Mouse (Mus musculus) R1 (cell line): ENCODE results near the gene Ttll9.

Experiments
- DNase-seq: peaks from one replicate; pipeline ENCODE4 v3.0.0-alpha.2; 2018; ENCODE audit warnings: low read depth, low spot score

Ttll9 gene

GRCm38 (mm10) chr2:152962091-152962793 lies at the start of gene Ttll9:
Ttll9 (plus strand) TSS chr2:152962485.
- DNase-seq, result peak; percentile 97

DNA sequence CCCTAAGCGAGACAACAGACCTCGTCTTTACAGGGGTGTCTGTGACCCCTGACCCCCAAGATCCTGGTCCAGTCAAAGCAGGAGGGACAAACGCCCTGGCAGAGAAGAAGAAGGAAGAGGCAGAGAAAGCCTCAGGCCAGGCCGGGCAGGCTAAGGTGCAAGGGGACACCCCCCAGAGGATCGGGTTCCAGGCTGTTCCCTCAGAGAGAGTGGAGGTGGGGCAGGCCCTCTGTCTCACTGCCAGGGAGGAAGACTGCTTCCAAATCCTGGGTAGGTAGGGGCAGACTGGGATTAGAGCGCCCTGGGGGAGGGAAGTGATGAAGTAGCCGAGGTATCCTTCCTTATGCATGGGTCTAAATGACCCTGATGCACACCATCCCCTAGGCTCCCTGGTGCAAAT lies 48.8 kb upstream of the Ttll9 start:
- no peak for DNase-seq

GRCm38 (mm10) chr2:152914310-152915120 lies 47.8 kb upstream of the Ttll9 start:
- DNase-seq, result peak; percentile 85

DNA sequence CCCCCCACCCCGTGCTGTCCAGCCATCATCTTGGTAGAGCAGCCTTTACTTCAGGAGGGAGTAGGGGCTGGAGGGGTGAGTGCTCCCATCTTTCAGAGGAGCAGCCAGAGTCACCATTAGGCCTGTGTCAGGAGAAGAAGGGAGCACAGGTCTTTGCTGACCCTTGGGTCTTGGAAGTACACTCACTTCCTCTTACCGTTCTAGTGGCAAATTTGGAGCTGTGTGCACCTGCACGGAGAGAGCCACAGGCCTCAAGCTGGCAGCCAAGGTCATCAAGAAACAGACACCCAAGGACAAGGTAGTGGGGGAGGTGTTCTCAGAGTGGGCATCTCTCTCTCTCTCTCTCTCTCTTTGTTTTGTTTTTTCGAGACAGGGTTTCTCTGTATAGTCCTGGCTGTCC lies 46.8 kb upstream of the Ttll9 start:
- no peak for DNase-seq

GRCm38 (mm10) chr2:152916111-152916510 lies 46.2 kb upstream of the Ttll9 start:
- no peak for DNase-seq

DNA sequence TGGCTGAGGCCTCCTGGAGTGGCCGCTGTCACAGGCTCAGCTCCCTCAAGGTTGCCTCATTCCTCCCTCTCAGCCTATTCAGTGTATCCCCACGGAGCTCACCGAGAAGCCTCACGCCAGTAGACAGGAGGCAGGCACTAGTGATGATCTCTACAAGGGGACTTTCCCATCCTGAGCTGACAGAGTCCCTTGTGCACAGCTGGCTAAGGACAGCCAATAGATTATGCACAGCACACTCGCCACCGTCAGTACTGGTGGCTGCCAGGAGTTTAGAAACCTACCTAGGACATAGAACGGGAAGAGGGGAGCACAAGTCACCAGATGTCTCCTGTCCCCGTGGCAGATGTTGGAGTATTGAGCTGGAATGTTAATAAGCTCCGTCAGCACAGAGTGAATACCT lies 44.6 kb upstream of the Ttll9 start:
- DNase-seq, result no peak

GRCm38 (mm10) chr2:152922376-152922775 lies 39.9 kb upstream of the Ttll9 start:
- no peak for DNase-seq

GRCm38 (mm10) chr2:152923621-152924020 lies 38.7 kb upstream of the Ttll9 start:
- DNase-seq, result no peak

- DNase-seq, result no peak
These were observed 38.2 kb upstream of the Ttll9 start for GRCm38 (mm10) chr2:152924128-152924527.

DNA sequence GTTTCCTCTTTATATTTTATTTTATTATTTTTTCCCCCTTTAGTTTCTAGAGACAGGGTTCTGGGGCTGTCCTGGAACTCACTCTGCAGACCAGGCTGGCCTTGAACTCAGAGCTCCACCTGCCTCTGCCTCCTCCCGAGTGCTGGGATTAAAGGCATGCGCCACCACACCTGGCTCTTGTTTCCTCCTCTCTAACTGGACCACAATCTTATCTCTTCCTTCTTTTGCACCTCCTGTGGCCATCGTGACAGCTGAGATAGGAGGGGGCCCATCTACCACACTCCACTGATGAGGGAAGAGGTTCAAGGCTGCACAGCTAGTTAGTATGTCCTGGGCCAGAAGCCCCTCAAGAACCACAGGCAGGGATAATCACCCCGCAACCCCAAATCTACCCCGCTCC lies 37.7 kb upstream of the Ttll9 start:
- no peak for DNase-seq

- no peak for DNase-seq
These were observed 37.0 kb upstream of the Ttll9 start for GRCm38 (mm10) chr2:152925189-152925872.

- no peak for DNase-seq
These were observed 35.4 kb upstream of the Ttll9 start for GRCm38 (mm10) chr2:152926896-152927295.

- DNase-seq, result no peak
These were observed 34.9 kb upstream of the Ttll9 start for GRCm38 (mm10) chr2:152927371-152927770.

DNA sequence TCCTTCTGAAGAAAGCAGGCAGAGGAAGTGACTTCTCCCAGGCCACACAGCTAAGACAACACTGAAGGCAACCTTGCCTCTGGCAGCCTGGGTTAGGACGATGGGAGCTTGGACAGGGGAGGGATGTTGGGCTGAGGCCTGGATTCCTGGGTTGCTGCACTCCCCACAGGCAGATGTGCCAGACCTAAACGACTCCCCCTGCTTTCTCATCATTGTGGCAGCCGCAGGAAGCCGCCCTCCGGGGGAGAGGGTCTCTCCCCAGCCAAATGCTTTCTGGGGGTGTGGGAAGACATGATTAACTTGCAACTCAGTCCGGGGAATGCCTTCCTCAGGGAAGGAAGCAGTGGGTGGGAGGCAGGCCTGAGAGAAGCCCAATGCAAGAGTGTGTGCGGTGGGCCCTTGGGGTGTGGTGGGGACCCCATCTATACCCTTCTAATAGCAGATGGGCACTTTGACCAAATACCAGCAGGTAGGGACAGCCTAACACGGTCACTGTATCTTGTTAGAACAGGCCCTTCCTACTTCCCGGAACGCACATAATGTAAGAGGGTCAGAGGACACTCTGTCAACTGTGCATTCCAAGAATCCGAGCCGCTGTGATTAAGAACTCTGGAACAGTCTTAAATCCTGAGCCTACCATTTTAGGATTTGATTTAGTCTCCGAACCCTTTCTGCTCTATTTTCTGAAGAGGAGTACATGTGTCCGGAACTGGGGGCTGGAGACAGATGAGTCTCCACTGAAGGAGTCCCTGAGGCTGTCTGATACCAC lies 33.9 kb upstream of the Ttll9 start:
- DNase-seq, result no peak

DNA sequence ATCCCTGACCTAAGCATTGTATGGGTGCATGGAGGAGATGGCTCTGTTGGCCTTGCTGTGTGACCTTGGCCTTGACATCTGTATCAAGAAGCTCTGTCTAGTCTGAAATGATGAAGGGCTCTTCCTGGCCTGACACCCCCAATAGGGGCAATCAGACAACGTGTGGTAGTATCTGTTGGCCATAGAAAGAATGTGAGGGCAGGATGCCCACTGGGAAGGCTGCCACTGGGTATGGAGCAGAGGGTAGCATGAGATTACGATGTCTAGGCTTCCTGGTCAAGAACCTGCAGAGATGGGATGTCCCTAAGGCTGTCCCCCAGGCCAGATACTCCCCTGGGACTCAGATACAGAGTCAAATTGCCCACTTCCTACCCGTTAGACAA lies 33.3 kb upstream of the Ttll9 start:
- no peak for DNase-seq

GRCm38 (mm10) chr2:152930276-152930675 lies 32.0 kb upstream of the Ttll9 start:
- no peak for DNase-seq

GRCm38 (mm10) chr2:152931456-152932160 lies 30.7 kb upstream of the Ttll9 start:
- no peak for DNase-seq

DNA sequence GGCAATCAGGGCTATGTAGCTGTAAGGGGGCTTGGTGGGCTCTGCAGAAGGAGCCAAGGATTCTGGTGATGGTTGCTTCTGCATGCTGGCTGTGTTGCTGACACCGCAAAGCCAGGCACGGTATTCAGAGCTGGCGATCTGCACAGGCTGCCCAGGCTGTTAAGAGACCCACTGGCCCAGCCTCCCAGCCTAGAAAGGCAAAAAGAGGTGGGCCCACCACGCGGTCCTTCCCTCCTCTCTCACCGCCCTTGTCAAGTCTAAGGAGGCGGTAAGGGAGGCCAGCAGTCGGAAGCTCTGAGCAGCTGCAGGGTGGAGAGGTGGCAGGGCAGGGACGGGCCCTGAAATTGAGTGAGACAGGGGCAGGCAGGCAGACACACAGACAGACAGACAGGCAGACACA lies 29.2 kb upstream of the Ttll9 start, which contains the start of gene Foxs1:
Gene Foxs1, minus strand, starts transcription at position 161 of the 400 bp plus-strand sequence.
- no peak for DNase-seq

GRCm38 (mm10) chr2:152933614-152934013 lies 28.7 kb upstream of the Ttll9 start:
- peak; percentile 71 for DNase-seq

DNA sequence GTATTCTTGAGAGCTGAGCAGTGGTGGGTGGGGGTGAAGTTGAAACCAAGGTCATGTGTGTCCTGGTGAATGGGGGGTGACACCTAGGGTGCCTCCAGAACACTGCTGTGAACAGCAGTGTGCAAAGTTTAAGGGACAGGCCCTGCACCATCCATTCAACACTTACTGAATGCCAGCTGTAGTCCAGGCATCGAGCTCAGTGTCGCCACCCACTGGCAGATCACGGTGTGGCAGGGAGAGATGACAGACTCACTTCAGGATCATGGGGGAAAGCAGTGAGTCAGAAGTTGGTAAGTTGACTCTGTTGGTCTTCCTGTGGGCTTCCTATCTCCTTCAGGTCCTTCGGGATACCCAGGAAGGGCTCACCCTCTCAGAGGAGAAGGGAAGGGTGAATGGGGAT lies 22.4 kb upstream of the Ttll9 start:
- peak; percentile 58 for DNase-seq

- DNase-seq, result no peak
These were observed 21.2 kb upstream of the Ttll9 start for GRCm38 (mm10) chr2:152941106-152941505.
